Mouse (Mus musculus) cerebellum, adult 2 months (tissue): ENCODE measurements around the gene Plcd4. TPM values are rescaled to one million over a fixed set of nuclear protein-coding genes. Genes with fewer than 3 reads are reported as not detected.

Experiments used
- DNase-seq, 2 experiments: peaks; one replicate each; pipeline ENCODE4 v3.0.0; 2021
- H3K27ac ChIP-seq: fragments of 200-500 bp; 2 replicates; pipeline ENCODE4 v1.5.1; 2012; ENCODE audit warnings: low read length, control low read depth, inconsistent platforms; ENCODE audit not compliant: insufficient read depth
- H3K27me3 ChIP-seq: fragments of 200-500 bp; 2 replicates; pipeline ENCODE4 v1.6.1; 2012; ENCODE audit warnings: inconsistent platforms, mild to moderate bottlenecking, low read length, moderate library complexity; ENCODE audit not compliant: control insufficient read depth, insufficient read depth
- H3K4me1 ChIP-seq: fragments of 200-500 bp; 2 replicates; pipeline ENCODE4 v1.6.1; 2011; ENCODE audit warnings: low read length; ENCODE audit not compliant: control insufficient read depth, insufficient read depth
- H3K4me3 ChIP-seq: fragments of 200-500 bp; replicated peaks from 2 replicates; pipeline ENCODE3; 2011; ENCODE audit warnings: mild to moderate bottlenecking, low read depth, low read length, control low read depth; ENCODE audit not compliant: insufficient read depth
- CTCF ChIP-seq: fragments of 200-500 bp; IDR thresholded peaks from 2 replicates; pipeline ENCODE4 v1.5.1; 2011; ENCODE audit warnings: low read depth, mild to moderate bottlenecking, control low read depth, low read length, moderate library complexity, borderline replicate concordance; ENCODE audit not compliant: insufficient read depth
- POLR2A ChIP-seq: fragments of 200-500 bp; IDR thresholded peaks from 2 replicates; pipeline ENCODE4 v1.6.1; 2011; ENCODE audit warnings: low read length, control low read depth, borderline replicate concordance; ENCODE audit not compliant: insufficient read depth
- WGBS: fragments of 180-500 bp; shearing (Covaris S2); methylation state at CpG from one replicate; pipeline ENCODE4 v1.1.7; 2018; 5-methylcytosine and 5-hydroxymethylcytosine counted together
- polyA plus RNA-seq: library from polyadenylated mRNA; depleted of rRNA; stranded (reverse); fragments of >200 nt; gene quantifications from 2 replicates; pipeline ENCODE4 v1.2.3, GENCODE M21; 2012

Plcd4 gene
- polyA plus RNA-seq, 1 experiment = 29.0 TPM

- no peaks in the 10 kb centered on the region for H3K4me1 ChIP-seq
- no peak for DNase-seq
- TF ChIP-seq CTCF (no peak), POLR2A (no peak)
- no peak overlapping the region for H3K4me3 ChIP-seq
- no peaks in the 10 kb centered on the region for H3K27me3 ChIP-seq
- H3K27ac ChIP-seq = no peak overlapping the region
These were observed 22.8 kb upstream of the Plcd4 start for GRCm38 (mm10) chr1:74519875-74520274.

- TF ChIP-seq CTCF (no peak), POLR2A (no peak)
- H3K27me3 ChIP-seq = no peaks in the 10 kb centered on the region
- H3K4me1 ChIP-seq = no peaks in the 10 kb centered on the region
- no peak for DNase-seq
- WGBS = 94% methylated on average over 4 of the region's 4 CpGs
- no peak overlapping the region for H3K27ac ChIP-seq
- no peak overlapping the region for H3K4me3 ChIP-seq
These were observed 17.9 kb upstream of the Plcd4 start for GRCm38 (mm10) chr1:74524746-74525145.

GRCm38 (mm10) chr1:74528589-74528988 is 14.1 kb upstream of the Plcd4 start:
- no peak for TF ChIP-seq CTCF
- no peak for TF ChIP-seq POLR2A
- H3K4me1 ChIP-seq = no peaks in the 10 kb centered on the region
- 88% methylated on average over 7 of the region's 7 CpGs for WGBS

GRCm38 (mm10) chr1:74538650-74539049 is 4.0 kb upstream of the Plcd4 start:
- no peak overlapping the region for H3K27ac ChIP-seq
- no peaks in the 10 kb centered on the region for H3K27me3 ChIP-seq
- peak in 1 of 2 experiments; percentile 33 for DNase-seq
- H3K4me1 ChIP-seq = peaks cover 6% of the 10 kb centered on the region; the same call in 1 of the 2 replicates
- H3K4me3 ChIP-seq = no peak overlapping the region
- TF ChIP-seq POLR2A (no peak), CTCF (no peak)

More at GRCm38 (mm10) chr1:74528589-74528988, 14.1 kb upstream of the Plcd4 start:
- no peak for DNase-seq
- Histone ChIP-seq H3K4me3 (no peak overlapping the region), H3K27me3 (no peaks in the 10 kb centered on the region), H3K27ac (no peak overlapping the region)

GRCm38 (mm10) chr1:74544184-74544583 is 1.5 kb downstream of the Plcd4 start, which contains the start of gene Usp37:
TSS of gene Usp37 (minus strand) at chr1:74544284.
- DNase-seq = no peak
- peaks cover 12% of the 10 kb centered on the region; the same call in 1 of the 2 replicates for H3K4me1 ChIP-seq
- peak within 1 kb of the TSS; percentile 31; the same call in 1 of the 2 replicates for H3K27ac ChIP-seq
- 70% methylated on average over 4 of the region's 4 CpGs for WGBS
- peak within 1 kb of the TSS; percentile 76 for H3K4me3 ChIP-seq
- H3K27me3 ChIP-seq = no peaks in the 10 kb centered on the region
- no peak for TF ChIP-seq POLR2A
- no peak for TF ChIP-seq CTCF

GRCm38 (mm10) chr1:74559061-74559460 is 16.4 kb downstream of the Plcd4 start:
- Histone ChIP-seq H3K27me3 (no peaks in the 10 kb centered on the region), H3K4me3 (no peak overlapping the region), H3K27ac (no peak overlapping the region), H3K4me1 (no peaks in the 10 kb centered on the region)
- no peak for TF ChIP-seq POLR2A
- no peak for TF ChIP-seq CTCF
- DNase-seq = no peak
- 92% methylated on average over 5 of the region's 5 CpGs for WGBS

GRCm38 (mm10) chr1:74565834-74566233 is 23.1 kb downstream of the Plcd4 start:
- no peaks in the 10 kb centered on the region for H3K27me3 ChIP-seq
- H3K27ac ChIP-seq = no peak overlapping the region
- no peak overlapping the region for H3K4me3 ChIP-seq
- TF ChIP-seq POLR2A = no peak
- TF ChIP-seq CTCF = no peak
- 51% methylated on average over 6 of the region's 6 CpGs for WGBS
- H3K4me1 ChIP-seq = no peaks in the 10 kb centered on the region
- no peak for DNase-seq

- DNase-seq = no peak
- Histone ChIP-seq H3K27me3 (no peaks in the 10 kb centered on the region), H3K4me3 (no peak overlapping the region), H3K4me1 (no peaks in the 10 kb centered on the region), H3K27ac (no peak overlapping the region)
- peak; percentile 17; the same call in 1 of the 2 replicates for TF ChIP-seq CTCF
- TF ChIP-seq POLR2A = no peak
- 88% methylated on average over 29 of the region's 29 CpGs for WGBS
These were observed 27.3 kb downstream of the Plcd4 start for GRCm38 (mm10) chr1:74569739-74570719.
